Mouse (Mus musculus): Measurements from ENCODE around the gene Mdc1.

The Mdc1 gene

GRCm38 (mm10) chr17:35887725-35888124 lies 46.4 kb downstream of the Mdc1 start:
- no peak for DNase-seq

GRCm38 (mm10) chr17:35896781-35897643 lies 55.7 kb downstream of the Mdc1 start, which contains the start of gene 2310061I04Rik:
Gene 2310061I04Rik, minus strand, starts transcription at chr17:35897431.
- DNase-seq: peak; percentile 90

- no peak for DNase-seq
Measured at GRCm38 (mm10) chr17:35897644-35898573, 56.6 kb downstream of the Mdc1 start.

- no peak for DNase-seq
Measured at GRCm38 (mm10) chr17:35900636-35901035, 59.3 kb downstream of the Mdc1 start.

GRCm38 (mm10) chr17:35903343-35903991 lies 62.2 kb downstream of the Mdc1 start:
- DNase-seq: no peak

GRCm38 (mm10) chr17:35903992-35904355 lies 62.7 kb downstream of the Mdc1 start:
- DNase-seq: no peak

GRCm38 (mm10) chr17:35905587-35905986 lies 64.3 kb downstream of the Mdc1 start:
- no peak for DNase-seq

- DNase-seq: no peak
Measured at GRCm38 (mm10) chr17:35907609-35908008, 66.3 kb downstream of the Mdc1 start.
